Mouse (Mus musculus): ENCODE results near the gene Trir.

DNA sequence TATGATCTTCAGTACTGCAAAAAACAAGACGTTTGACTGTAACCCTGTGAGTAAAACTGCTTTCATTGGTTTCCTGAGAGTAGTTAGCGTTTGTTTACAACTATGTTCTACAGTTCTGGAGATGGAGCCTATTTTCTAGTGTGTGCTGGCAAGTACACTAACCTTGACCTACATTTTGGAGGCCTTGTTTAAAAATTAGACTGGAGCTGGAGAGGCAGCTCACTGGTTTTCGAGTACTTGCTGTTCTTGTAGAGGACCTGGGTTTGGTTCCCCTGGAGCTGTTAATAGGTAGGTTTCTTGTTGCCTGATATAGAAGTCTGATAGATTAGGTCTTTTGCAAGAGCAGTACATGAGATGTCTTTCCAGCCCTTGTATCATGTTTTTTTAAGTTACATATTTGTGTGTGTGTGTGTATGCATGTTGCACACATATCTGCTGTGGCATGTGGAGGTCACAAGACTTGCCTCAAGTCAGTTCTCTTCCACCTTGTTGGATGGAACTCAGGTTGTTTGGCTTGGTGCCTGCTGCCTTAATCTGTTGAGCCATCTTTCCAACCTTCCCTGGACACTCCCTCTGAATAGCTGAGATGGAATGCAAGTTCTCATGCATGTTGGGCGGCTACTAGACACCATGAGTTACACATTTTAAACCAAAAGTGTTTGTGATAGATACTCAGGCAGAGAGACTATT, 6.1 kb downstream of the Trir start:
- TF ChIP-seq GATA1 (IDR thresholded peaks at IDR 0.05; ENCODE audit: borderline replicate concordance, low read length) (no peak), FLI1 (IDR thresholded peaks at IDR 0.05; ENCODE audit: low read length) (no peak)

Data from megakaryocyte, embryonic 14.5 days (primary cell).